Mouse (Mus musculus) lung, postnatal 36 days (tissue): ENCODE data around the gene Usp1.
"Not testable (repeated sequence)": the region's sequence is repeated elsewhere in the genome, so short reads cannot be mapped to it uniquely, and the experiment has no call there.

Source experiments
- DNase-seq: peaks from one replicate; pipeline ENCODE4 v3.0.0; 2022; ENCODE audit warnings: mixed read lengths

Gene Usp1

GRCm38 (mm10) chr4:98923568-98924070 lies at the start of gene Usp1:
Gene Usp1 (plus strand): TSS chr4:98923810.
- DNase-seq = no peak

GRCm38 (mm10) chr4:98882706-98883105 lies 40.9 kb upstream of the Usp1 start:
- DNase-seq = no peak

- DNase-seq = no peak
Observed at GRCm38 (mm10) chr4:98886377-98886776, 37.2 kb upstream of the Usp1 start.

- DNase-seq = peak; percentile 70
Observed at GRCm38 (mm10) chr4:98887148-98887547, 36.5 kb upstream of the Usp1 start.

- no peak for DNase-seq
Observed at GRCm38 (mm10) chr4:98910246-98910645, 13.4 kb upstream of the Usp1 start.

- no peak for DNase-seq
Observed at GRCm38 (mm10) chr4:98917724-98918123, 5.9 kb upstream of the Usp1 start.

GRCm38 (mm10) chr4:98918204-98918603 lies 5.4 kb upstream of the Usp1 start:
- DNase-seq = no peak

GRCm38 (mm10) chr4:98920896-98921295 lies 2.7 kb upstream of the Usp1 start:
- no peak for DNase-seq

GRCm38 (mm10) chr4:98922061-98922642 lies 1.5 kb upstream of the Usp1 start:
- DNase-seq = peak; percentile 10

GRCm38 (mm10) chr4:98922643-98923567 lies 705 bp upstream of the Usp1 start:
- peak; percentile 99 for DNase-seq

GRCm38 (mm10) chr4:98924071-98924905 lies 678 bp downstream of the Usp1 start:
- peak; percentile 61 for DNase-seq

GRCm38 (mm10) chr4:98924906-98925178 lies 1.2 kb downstream of the Usp1 start:
- DNase-seq = no peak

- DNase-seq = no peak
Observed at GRCm38 (mm10) chr4:98925250-98925781, 1.7 kb downstream of the Usp1 start.

GRCm38 (mm10) chr4:98936036-98936435 lies 12.4 kb downstream of the Usp1 start:
- DNase-seq = no peak

GRCm38 (mm10) chr4:98938210-98938609 lies 14.6 kb downstream of the Usp1 start:
- DNase-seq = not testable (repeated sequence)

- no peak for DNase-seq
Observed at GRCm38 (mm10) chr4:98950563-98950962, 27.0 kb downstream of the Usp1 start.

- DNase-seq = no peak
Observed at GRCm38 (mm10) chr4:98955986-98956385, 32.4 kb downstream of the Usp1 start.

GRCm38 (mm10) chr4:98960243-98960642 lies 36.6 kb downstream of the Usp1 start:
- no peak for DNase-seq

- no peak for DNase-seq
Observed at GRCm38 (mm10) chr4:98969946-98970345, 46.3 kb downstream of the Usp1 start.

GRCm38 (mm10) chr4:98975741-98976140 lies 52.1 kb downstream of the Usp1 start:
- no peak for DNase-seq

- DNase-seq = not testable (repeated sequence)
Observed at GRCm38 (mm10) chr4:98978288-98978687, 54.7 kb downstream of the Usp1 start.

- DNase-seq = no peak
Observed at GRCm38 (mm10) chr4:98978693-98979092, 55.1 kb downstream of the Usp1 start.

- DNase-seq = not testable (repeated sequence)
Observed at GRCm38 (mm10) chr4:98979976-98980375, 56.4 kb downstream of the Usp1 start.
